Mouse (Mus musculus) megakaryocyte, embryonic 14.5 days (primary cell): ENCODE data around the gene Gpc6.

Source experiments
- FLI1 ChIP-seq: IDR thresholded peaks from 2 replicates; pipeline ENCODE4 v1.6.1; 2012; ENCODE audit warnings: low read length, inconsistent platforms, mixed read lengths
- GATA1 ChIP-seq: IDR thresholded peaks from 3 replicates; pipeline ENCODE4 v1.6.1; 2012; ENCODE audit warnings: mixed read lengths, low read length, inconsistent platforms, borderline replicate concordance

- TF ChIP-seq FLI1, result no peak
- TF ChIP-seq GATA1, result no peak
Observed at GRCm38 (mm10) chr14:117923667-117924066, 998.6 kb downstream of the Gpc6 start.
